Mouse (Mus musculus): ENCODE measurements around the gene Grin2b.

DNA sequence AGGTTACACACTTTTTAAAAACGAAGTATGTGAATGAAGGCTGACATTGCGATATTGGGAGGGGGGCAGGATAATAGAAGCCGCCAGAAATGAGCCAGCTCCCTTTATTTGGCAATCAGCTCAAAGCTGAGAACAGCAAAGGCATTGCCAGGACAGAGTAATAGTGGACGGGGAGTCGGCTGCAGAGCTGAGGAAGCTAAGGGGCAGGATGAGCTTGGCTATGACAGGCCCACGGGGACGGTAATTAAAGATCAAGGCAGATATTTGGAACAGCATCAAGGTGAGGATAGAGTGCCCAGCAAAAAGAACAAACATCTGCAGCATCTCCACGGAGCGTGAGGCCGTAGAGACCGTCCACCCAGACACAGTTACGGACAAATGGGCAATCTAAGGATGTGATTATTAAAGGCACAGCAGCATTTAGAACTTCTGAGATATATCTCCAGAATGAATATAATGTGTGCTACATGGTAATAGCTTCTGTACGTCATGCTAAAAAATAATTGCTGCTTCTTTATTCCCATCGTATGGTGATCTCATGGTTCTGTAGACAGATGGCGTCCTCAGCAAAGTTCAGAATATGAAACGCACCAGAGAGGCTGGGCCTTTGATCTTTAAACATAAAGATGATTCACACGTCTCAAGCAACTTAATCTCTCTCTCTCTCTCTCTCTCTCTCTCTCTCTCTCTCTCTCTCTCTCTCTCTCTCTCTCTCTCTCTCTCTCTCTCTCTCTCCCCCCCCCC is 93.1 kb downstream of the Grin2b start:
- no peak for TF ChIP-seq CTCF (IDR thresholded peaks at IDR 0.05; ENCODE audit: borderline replicate concordance, extremely low read depth, insufficient read depth, insufficient read length)
- no peak for TF ChIP-seq POLR2A (IDR thresholded peaks at IDR 0.05; ENCODE audit: borderline replicate concordance, extremely low read depth, insufficient read depth, insufficient read length, poor library complexity, severe bottlenecking)

Measured in brain, embryonic 14.5 days (tissue).